Mouse (Mus musculus) urinary bladder, postnatal 4 days (tissue): Measurements from ENCODE around the gene Praf2.
"Not testable (repeated sequence)": the region's sequence is repeated elsewhere in the genome, so short reads cannot be mapped to it uniquely, and the experiment has no call there.

ENCODE experiments used
- DNase-seq, 2 experiments: peaks; one replicate each; pipeline ENCODE4 v3.0.0; 2021 to 2022; ENCODE audit warnings: low spot score in 2 of 2

Praf2 gene

DNA sequence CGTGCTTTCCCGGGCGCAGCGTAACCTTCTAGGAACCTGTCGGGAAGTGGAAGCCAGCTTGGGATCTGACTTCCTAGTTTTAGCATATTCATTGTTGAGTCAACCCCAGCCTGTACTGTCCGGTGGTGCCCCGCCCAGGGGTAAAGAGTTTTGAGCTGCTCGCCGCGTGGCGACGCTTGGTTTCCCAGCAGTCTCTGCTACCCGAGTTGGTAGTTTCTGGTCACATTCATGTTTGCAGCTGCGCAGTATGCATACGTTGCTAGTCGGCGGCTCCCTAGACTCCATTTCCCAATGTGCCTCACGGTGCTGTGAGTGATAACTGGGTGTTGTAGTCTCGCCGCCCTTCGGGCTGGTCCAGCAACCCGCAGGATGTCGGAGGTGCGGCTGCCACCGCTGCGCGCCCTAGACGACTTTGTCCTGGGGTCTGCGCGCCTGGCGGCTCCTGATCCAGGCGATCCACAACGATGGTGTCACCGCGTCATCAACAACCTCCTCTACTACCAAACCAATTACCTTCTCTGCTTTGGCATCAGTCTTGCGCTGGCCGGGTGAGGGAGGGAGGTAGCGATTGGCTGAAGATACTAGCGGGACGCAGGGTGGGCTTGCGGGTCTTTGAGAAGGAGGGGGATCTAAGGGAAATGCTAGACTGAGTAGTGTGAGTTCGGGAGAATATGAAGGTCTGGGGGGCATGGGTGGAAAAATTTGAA is at the start of gene Praf2:
TSS of gene Praf2 (plus strand) at position 225 of the 707 bp plus-strand sequence.
- peak; percentile 67 to 74 for DNase-seq

DNA sequence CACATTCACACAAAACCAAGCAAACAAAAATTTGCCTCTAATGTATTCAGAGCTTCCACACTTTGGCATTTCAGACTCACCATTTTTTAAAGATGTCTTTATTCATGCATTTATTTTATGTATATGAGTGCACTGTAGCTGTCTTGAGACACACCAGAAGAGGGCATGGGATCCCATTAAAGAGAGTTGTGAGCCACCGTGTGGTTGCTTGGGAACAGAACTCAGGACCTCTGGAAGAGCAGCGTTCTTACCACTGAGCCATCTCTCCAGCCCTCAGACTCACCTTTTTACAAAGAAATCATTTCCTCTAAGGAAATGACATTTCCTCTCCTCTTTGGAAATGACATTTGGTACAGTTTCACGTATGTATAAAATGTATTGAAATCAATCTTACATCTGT is 49.3 kb upstream of the Praf2 start:
- no peak for DNase-seq

DNA sequence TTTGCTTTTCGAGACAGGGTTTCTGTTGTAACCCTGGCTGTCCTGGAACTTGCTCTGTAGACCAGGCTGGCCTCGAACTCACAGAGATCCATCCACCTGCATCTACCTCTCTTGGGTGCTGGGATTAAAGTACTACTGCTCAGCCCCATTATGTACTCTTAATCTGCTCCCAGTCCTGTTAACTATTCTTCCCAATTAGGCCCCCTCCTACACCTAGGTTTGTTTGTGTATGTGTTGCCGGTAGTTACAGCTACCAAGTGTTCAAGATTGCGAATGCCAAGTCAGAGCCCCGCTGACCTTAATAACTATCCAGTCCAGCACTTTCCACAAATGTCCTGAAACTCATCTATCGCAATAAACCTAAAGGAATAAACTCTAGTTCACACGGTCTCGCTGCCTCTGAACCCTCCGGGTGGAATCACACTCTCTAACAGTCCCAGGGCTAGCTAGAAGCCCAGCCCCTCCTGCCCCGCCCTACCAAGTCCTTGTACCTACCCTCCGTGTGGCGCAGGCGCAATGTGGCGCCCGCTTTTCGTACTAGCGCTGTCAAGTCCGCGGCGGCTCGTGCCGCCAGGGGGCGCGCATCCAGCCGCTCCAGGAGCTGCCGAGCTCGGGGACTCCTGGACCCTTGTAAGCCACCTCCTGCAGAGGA is 48.7 kb upstream of the Praf2 start:
- DNase-seq = peak; percentile 84 to 87

DNA sequence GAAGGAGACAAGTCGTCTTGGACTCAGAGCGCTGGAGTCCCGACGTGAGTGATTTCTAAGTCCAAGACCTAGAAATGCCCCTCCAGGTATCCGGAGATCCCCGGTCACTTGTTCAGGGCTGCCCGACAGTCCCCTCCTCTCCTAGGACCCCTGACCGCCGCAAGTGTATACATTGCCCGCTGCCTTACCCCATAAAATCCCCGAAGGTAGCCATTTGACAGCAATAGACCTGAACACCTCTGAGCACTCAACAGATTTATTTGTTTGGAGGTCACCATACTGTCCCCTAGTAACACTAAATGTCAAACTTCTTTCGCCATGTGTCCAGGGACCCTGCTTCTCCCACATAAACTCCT is 48.2 kb upstream of the Praf2 start:
- no peak for DNase-seq

DNA sequence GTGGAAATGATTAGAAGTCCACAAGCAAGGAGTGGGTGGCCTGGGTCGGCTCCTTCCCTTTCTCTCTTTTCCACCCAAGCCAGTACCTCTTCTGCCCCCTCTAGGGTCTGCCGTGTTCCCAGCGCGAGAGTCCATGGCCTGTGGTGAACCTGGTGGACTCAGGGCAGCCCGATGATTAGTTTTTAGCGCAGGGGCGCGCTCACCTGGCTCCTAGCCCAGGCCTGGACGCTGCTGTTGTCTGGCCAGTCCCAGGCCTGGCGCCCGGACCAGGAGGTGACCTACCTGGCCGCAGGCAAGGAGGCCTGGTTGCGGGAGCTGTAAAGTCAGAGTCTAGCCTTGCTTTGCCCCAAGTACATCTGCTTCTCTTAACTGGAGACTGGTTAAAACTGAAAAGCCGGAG is 47.4 kb upstream of the Praf2 start, which contains the start of gene Magix:
TSS of gene Magix (minus strand) at position 388 of the 400 bp plus-strand sequence.
- DNase-seq = no peak

DNA sequence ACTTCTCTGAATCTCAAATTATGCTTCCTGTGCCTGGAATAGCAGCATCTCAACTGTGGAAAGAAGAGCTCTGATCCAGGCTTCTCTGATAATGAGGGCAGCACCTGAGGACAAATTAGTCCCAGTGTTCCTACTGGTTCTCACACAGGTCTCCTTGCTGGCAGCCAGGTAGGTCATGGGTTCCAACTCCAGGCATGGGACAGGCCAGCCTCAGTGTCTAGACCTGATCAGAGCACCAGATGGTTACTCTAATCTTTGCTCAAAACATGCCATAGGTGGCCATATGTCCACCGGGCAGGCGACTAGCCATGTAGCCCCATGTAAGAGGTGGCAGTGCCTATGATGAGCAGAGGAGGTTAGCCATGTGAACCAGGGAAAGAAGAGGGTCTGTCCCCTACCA is 39.9 kb upstream of the Praf2 start:
- DNase-seq = no peak

DNA sequence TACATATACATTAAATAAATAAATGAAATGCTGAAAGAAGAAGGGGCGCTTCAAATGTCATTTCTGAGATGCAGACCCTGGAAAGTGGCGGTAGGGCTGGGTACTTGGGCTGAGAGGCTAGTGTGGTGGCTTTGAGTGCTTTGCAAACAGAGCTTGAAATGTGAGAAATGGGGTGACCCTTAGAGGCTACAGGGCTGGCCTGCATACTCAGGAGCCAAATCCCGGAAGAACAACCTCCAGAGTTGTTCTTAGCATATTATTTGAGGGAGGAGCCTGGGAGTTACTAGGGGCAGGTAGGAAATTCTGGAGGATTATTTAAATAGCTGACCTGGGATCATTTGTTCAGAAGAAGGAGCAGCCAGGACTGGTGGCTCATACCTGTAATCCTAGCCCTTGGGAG is 37.8 kb upstream of the Praf2 start:
- no peak for DNase-seq

DNA sequence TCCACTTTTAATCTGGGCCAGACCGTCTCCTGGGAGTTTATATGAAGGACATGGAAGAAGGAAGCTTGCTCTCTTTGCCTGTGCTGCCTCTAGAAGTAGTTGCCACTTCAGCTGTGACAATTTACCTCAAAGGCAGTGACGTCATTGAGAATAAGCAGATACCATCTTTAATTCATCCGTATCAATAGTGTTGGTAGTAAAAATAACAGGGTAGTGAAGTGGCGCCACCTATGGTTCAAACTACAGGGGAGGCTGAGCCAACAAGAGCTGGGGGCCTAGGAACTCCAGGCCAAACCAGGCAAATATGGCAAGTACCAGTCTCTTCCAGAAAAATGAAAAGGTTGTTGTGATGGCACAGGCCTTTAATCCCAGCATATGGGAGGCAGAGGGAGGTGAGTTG is 35.4 kb upstream of the Praf2 start:
- DNase-seq = no peak

DNA sequence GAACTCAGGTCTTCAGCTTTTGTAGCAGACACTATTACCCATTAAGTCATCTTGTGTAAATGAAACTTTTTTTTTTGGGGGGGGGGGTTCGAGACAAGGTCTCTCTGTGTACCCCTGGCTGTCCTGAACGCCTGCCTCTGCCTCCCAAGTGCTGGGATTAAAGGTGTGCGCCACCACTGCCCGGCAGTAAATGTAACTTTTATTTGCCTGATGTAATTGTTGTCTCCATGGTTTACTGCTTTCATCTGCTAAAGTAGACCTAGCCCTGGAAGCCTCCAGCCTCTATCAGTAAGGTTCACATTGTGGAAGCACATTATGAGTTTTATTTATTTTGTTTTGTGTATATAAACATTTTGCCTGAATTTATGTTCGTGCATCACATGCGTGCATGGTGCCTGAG is 31.7 kb upstream of the Praf2 start:
- no peak for DNase-seq

DNA sequence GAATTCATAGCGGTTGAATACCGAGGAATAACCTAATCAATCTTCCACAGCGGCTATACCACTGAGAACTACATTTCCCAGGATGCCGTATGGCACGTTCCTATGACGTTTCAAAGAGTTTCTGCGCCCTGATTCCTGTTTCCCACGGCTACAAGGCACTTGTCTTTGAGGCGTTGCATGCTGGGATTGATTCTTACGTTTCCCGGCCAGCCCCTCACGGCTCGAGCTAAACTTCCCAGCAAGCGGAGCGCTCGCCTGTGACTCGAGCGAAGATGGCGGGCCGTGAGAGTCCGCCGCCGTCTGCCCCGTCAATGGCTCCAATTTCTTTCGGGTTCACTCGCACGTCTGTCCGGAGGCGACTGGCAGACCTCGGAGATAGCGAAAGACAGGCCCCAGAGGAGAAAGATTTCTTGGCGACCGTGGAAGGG is 31.3 kb upstream of the Praf2 start, which contains the start of gene Gpkow:
TSS of gene Gpkow (plus strand) at position 178 of the 428 bp plus-strand sequence.
- DNase-seq = peak; percentile 69 to 72

DNA sequence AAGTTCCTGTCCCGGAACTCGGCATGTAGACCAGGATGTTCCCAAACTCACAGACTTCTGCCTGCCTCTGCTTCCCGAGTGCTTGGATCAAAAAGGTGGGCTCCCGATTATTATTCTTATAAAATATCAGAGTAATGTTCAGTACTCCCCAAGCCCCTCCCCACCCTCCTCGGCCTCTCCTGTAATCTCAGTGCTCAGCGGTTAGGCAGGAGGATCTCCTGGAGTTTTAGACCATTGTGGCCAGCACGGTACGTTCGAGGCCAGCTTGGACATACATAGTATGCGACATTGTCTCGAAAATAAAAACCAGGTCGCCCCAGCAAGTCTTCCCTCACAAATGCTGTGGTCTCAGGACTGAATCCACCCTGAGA is 14.5 kb upstream of the Praf2 start:
- not testable (repeated sequence) for DNase-seq

DNA sequence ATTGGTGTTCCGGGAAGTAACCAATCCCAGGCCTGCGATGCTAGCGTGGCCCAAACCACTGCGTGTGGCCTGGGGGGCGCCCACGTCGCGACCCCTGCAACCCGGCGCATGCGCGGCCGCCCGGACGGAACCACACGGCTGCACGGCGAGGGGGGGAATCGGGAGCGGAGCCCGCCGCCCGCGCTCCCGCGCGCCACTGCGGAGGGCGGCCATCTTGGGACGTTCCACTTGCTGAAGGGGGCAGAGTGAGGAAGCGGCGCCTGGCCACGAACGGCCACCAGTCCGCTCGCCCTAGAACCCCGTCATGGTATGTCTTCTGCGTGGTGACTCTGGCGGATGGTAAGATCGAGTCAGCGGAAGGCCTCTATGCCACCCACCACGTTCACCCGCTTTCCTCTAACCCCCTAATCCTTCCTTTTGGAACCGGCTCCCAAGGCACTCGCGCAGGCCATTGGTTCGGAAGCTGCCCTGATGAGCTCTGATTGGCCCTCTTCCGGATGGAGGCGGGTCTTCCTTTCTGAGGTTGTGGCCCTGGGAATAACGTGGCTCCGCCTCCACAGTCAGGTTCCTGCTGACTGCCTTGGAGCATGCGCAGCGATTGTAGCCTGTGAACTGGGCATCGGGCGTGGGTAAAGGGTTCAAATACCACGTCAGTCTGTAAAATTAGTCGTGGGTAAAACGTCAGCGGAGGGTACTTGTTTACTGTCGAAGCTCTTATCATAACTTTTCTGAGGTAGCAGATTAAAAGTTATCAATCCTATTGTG is 13.9 kb upstream of the Praf2 start, which contains the start of gene Wdr45:
TSS of gene Wdr45 (plus strand) at position 199 of the 765 bp plus-strand sequence.
- DNase-seq = peak; percentile 89

DNA sequence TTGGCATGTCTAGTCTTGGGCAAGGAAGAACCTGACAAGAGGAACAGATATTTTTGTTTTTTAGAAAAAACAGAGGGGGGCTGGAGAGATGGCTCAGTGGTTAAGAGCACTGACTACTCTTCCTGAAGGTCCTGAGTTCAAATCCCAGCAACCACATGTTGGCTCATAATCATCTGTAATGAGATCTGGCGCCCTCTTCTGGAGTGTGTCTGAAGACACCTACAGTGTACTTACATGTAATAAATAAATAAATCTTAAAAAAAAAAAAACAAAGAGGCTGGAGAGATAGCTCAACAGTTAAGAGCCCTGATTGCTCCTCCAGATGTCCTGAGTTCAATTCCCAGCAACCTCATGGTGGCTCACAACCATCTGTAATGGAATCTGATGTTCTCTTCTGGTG is 12.2 kb upstream of the Praf2 start:
- DNase-seq = not testable (repeated sequence)

DNA sequence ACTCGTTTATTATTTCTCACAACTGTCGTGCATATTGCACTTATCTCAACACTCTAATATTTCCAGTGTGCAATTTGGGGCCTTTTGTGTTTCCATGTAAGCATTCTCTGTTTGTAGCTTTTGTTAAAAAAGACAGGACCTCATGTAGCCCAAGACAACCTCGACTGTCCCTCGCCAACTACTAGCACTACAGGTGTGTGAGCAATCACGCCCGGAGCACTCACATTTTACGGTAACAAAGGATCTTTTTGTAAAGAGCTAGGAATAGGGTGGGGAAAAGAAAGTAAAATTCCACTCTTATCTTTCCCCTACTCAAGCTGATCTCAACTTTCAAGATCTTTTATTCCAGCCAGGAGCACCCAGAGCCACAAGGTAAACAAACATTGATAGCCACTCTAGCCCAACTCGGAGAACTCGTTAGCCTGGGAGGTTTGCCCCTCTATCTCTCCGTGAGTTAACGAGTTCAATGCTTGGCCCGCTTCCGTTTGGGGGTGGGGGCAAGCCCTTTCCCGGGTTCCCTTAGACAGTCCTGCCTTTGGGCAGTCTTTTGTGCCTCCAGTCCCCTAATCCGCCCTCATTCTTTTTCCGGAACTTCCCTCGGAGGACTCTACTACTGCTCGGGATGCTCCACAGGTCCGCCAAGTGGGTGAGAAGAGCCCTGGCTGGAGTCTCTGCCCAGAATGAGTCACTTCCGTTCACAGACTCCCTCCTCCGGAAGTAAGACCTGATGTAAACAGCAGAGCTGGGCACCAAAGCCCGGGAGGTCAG is 6.5 kb upstream of the Praf2 start, which contains the start of gene Gm45208:
TSS of gene Gm45208 (plus strand) at position 732 of the 768 bp plus-strand sequence.
- peak in 1 of 2 experiments; percentile 63 for DNase-seq

DNA sequence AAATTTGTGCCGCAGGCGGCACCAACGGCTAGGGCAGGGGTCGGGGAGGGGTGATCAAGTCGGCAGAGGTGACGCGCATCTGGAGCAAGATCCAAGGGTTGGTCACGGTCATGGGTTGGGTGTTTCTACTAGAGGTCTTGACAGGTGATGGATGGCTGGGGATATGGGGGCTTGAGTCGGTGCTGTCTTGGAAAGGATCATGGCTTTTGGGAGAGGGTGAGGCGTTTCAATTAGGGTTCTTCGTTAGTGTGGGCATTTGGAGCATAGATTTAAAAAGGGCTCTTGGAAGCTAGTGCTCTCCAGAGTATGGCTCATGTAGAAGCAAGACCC is 6.0 kb upstream of the Praf2 start:
- no peak for DNase-seq

DNA sequence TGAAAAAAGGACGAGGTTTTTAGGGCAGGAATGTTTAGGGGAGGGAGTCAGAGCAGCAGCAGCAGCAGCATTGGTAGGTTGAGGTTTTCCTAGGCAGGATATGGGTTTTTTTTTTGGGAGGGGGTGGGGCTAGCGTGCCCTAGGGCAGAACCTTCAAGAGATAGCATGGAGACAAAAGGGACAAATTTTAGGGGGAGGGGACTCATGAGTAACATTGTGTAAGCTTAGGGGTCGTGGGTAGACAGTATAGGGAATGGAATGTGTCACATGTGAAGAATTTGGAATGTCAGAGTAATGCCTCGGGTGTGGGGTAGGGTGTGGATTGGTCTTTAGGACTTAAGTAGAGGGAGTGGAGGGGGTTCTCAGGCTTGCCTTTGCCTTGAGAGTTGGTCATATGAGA is 5.5 kb upstream of the Praf2 start:
- DNase-seq = no peak

DNA sequence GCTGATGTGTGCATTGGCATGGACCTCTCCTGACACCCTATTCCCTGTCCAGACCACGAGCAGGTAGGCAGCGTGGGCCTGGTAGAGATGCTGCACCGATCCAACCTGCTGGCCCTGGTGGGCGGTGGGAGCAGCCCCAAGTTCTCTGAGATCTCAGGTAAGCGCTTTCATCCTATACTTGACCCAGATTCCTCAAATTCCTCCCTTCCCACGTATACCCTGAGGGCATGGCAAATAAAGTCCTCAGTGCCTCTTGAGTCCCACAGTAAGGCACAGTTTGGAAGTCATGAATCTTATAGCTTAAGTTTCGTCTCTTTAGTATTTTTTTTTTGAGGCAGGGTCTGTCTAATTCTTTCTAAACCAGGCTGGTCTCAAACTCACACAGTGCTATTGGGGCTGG is 4.1 kb upstream of the Praf2 start:
- no peak for DNase-seq

DNA sequence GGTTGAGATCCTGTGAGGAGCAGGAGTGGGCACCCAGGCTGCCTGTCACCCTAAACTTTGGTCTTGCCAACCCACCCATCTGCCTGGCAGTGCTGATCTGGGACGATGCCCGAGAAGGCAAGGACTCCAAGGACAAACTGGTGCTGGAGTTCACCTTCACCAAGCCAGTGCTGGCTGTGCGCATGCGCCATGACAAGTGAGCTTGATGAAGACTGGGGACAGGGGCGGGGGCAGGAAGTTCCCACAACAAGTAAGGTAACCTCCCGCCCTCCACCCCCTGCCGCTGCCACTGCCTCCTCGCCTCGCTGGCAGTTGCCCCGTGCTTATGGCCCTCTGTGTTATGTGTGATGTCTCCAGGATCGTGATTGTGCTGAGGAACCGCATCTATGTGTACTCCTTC is 2.4 kb upstream of the Praf2 start:
- DNase-seq = no peak

DNA sequence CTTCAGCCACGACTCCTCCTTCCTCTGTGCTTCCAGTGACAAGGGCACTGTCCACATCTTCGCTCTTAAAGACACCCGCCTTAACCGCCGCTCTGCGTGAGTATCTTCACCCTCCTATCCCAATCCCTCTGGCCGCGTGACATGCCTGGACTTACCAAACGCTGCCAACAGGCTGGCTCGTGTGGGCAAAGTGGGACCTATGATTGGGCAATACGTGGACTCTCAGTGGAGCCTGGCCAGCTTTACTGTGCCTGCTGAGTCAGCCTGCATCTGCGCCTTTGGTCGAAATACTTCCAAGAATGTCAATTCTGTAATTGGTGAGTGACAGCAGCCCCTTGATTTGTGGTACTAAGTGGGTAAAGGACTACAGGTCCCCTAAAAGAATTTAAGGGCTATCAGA is 1.1 kb upstream of the Praf2 start:
- DNase-seq = no peak

DNA sequence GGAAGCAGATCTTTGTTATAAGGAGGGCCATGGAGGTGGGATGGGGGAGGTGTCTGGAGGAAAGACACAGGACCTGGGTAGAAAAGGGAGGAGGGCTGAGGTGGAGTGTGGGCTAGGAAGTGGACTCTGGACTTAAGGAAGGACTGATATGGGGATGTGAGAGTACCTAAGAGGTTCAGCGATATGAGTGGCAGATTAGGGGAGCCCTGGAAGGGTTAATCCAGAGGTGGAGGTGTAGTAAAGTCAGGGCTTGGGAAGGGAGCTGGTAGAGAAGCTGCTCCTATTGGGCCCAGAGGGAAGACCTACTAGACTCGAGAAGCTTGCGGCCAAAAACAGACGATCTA is 655 bp downstream of the Praf2 start:
- no peak for DNase-seq

DNA sequence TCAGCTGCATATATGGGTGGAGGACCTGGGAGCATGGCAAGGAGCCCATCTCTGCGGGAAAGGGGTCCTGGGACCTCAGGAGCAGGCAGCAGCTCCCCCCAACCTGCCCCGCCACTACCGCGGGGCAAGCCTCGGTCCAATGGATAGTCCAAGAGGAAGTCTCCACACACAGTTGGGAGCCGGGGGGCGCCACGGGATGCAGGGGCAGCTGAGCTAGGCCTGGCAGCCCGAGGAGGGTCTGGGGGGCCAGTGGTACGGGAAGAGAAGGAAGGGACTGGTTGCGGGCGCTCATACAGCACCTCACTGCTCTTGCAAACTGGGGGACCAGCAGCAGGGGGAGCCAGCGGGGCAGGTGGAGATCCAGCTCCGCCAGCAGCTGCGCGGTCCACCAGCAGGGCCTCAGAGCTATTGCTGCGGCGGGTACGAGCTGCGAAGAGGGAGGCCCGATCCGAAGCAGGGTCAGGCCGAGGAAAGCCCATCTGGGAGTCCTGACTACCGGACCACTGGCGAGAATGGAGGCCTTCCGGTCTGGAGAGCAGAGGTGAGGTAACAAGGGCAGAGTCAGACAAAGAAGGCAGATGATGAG is 5.4 kb downstream of the Praf2 start:
- DNase-seq = peak; percentile 48 to 75
